Mouse (Mus musculus) neural tube, embryonic 12.5 days (tissue): ENCODE data around the gene Map3k5. TPM values are rescaled to one million over a fixed set of nuclear protein-coding genes. Genes with fewer than 3 reads are reported as not detected.

Experiments
- ATAC-seq: fragments of 200-750 bp; cut with Nextera tagmentation; 2 replicates; pipeline ENCODE4 v1.8.0; 2017; ENCODE audit warnings: low read depth, mild to moderate bottlenecking, moderate TSS enrichment, moderate library complexity; ENCODE audit not compliant: low FRiP score
- H3K27ac ChIP-seq: fragments of 300-500 bp; sonication (generic); 2 replicates; pipeline ENCODE4 v1.5.1; 2016
- H3K27me3 ChIP-seq: fragments of 300-500 bp; sonication (generic); replicated peaks from 2 replicates; pipeline ENCODE4 v1.6.1; 2016; ENCODE audit warnings: mild to moderate bottlenecking
- H3K36me3 ChIP-seq: fragments of 300-500 bp; sonication (generic); 2 replicates; pipeline ENCODE4 v1.6.1; 2016; ENCODE audit warnings: mild to moderate bottlenecking
- H3K4me1 ChIP-seq: fragments of 300-500 bp; sonication (generic); 2 replicates; pipeline ENCODE4 v1.6.1; 2016
- H3K4me2 ChIP-seq: fragments of 300-500 bp; sonication (generic); replicated peaks from 2 replicates; pipeline ENCODE4 v1.6.1; 2016; ENCODE audit warnings: mild to moderate bottlenecking
- H3K4me3 ChIP-seq: fragments of 300-500 bp; sonication (generic); 2 replicates; pipeline ENCODE4 v1.5.1; 2016
- H3K9ac ChIP-seq: fragments of 300-500 bp; sonication (generic); 2 replicates; pipeline ENCODE4 v1.6.1; 2016; ENCODE audit warnings: mild to moderate bottlenecking
- H3K9me3 ChIP-seq: fragments of 300-500 bp; sonication (generic); 2 replicates; pipeline ENCODE4 v1.6.1; 2016; ENCODE audit warnings: mild to moderate bottlenecking
- WGBS: fragments of 180-500 bp; shearing (Covaris S2); methylation state at CpG from one replicate; pipeline ENCODE4 v1.1.7; 2016; 5-methylcytosine and 5-hydroxymethylcytosine counted together
- polyA plus RNA-seq: library from polyadenylated mRNA; unstranded; fragments of >200 nt; fragmentation: Nextera tagmentation; extraction: Ambion mirVana; gene quantifications from 2 replicates; pipeline ENCODE4 v1.2.1, GENCODE M21; 2016

Map3k5 gene
- polyA plus RNA-seq, 1 experiment from 2014 or later: 1.1 TPM

GRCm38 (mm10) chr10:19973321-19974108, 39.2 kb downstream of the Map3k5 start:
- Histone ChIP-seq H3K27ac (no peak overlapping the region), H3K9me3 (no peaks in the 10 kb centered on the region), H3K9ac (no peak overlapping the region), H3K4me1 (no peaks in the 10 kb centered on the region), H3K4me3 (no peak overlapping the region), H3K27me3 (no peaks in the 10 kb centered on the region), H3K4me2 (no peak overlapping the region), H3K36me3 (no peaks in the 10 kb centered on the region)
- 90% methylated on average over 12 of the region's 12 CpGs for WGBS
- no peak for ATAC-seq

- H3K4me2 ChIP-seq: no peak overlapping the region
- no peaks in the 10 kb centered on the region for H3K27me3 ChIP-seq
- 84% methylated on average over 3 of the region's 3 CpGs for WGBS
- H3K4me3 ChIP-seq: no peak overlapping the region
- H3K36me3 ChIP-seq: no peaks in the 10 kb centered on the region
- ATAC-seq: no peak
- no peaks in the 10 kb centered on the region for H3K9me3 ChIP-seq
- H3K27ac ChIP-seq: no peak overlapping the region
- H3K4me1 ChIP-seq: no peaks in the 10 kb centered on the region
- H3K9ac ChIP-seq: no peak overlapping the region
Measured at GRCm38 (mm10) chr10:19977557-19977956, 43.3 kb downstream of the Map3k5 start.

GRCm38 (mm10) chr10:19978662-19979199, 44.5 kb downstream of the Map3k5 start:
- no peak for ATAC-seq
- no peaks in the 10 kb centered on the region for H3K4me1 ChIP-seq
- H3K9ac ChIP-seq: no peak overlapping the region
- no peak overlapping the region for H3K4me3 ChIP-seq
- no peak overlapping the region for H3K4me2 ChIP-seq
- WGBS: 90% methylated on average over 5 of the region's 5 CpGs
- H3K27ac ChIP-seq: no peak overlapping the region
- H3K27me3 ChIP-seq: no peaks in the 10 kb centered on the region
- H3K36me3 ChIP-seq: no peaks in the 10 kb centered on the region
- no peaks in the 10 kb centered on the region for H3K9me3 ChIP-seq

DNA sequence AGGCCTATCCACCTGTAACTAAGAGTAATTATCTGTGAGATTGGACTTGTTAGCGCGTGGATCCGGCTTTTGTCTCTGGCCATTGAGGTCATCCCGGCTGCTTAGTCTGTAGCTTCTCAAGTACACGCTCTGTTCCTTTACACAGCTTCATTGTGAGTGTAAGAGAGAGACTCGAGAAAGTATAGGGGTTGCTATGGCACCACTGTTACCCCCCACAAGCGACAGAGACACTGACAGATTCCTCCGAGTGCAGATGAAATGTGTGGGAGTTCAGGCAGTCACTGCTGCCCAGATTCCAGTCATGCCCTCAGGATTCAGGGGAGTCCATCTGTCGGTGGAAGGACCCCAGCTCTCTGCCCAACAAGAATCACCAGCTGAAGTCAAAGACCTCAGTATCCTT, 53.5 kb downstream of the Map3k5 start:
- H3K9me3 ChIP-seq: no peaks in the 10 kb centered on the region
- H3K9ac ChIP-seq: no peak overlapping the region
- H3K4me2 ChIP-seq: no peak overlapping the region
- WGBS: 62% methylated on average over 9 of the region's 9 CpGs
- ATAC-seq: no peak
- no peak overlapping the region for H3K4me3 ChIP-seq
- no peaks in the 10 kb centered on the region for H3K27me3 ChIP-seq
- no peaks in the 10 kb centered on the region for H3K4me1 ChIP-seq
- no peaks in the 10 kb centered on the region for H3K36me3 ChIP-seq
- H3K27ac ChIP-seq: no peak overlapping the region

GRCm38 (mm10) chr10:19989986-19990385, 55.7 kb downstream of the Map3k5 start:
- no peak for ATAC-seq

GRCm38 (mm10) chr10:19990638-19991037, 56.4 kb downstream of the Map3k5 start:
- WGBS: 73% methylated on average over 6 of the region's 6 CpGs
- Histone ChIP-seq H3K27ac (no peak overlapping the region), H3K27me3 (no peaks in the 10 kb centered on the region), H3K4me1 (no peaks in the 10 kb centered on the region), H3K4me2 (no peak overlapping the region), H3K4me3 (no peak overlapping the region), H3K9me3 (no peaks in the 10 kb centered on the region), H3K9ac (no peak overlapping the region), H3K36me3 (no peaks in the 10 kb centered on the region)
- no peak for ATAC-seq

More at GRCm38 (mm10) chr10:19989986-19990385, 55.7 kb downstream of the Map3k5 start:
- 94% methylated on average over 6 of the region's 6 CpGs for WGBS
- H3K9me3 ChIP-seq: no peaks in the 10 kb centered on the region
- no peak overlapping the region for H3K9ac ChIP-seq
- H3K27me3 ChIP-seq: no peaks in the 10 kb centered on the region
- H3K4me2 ChIP-seq: no peak overlapping the region
- no peaks in the 10 kb centered on the region for H3K4me1 ChIP-seq
- H3K36me3 ChIP-seq: no peaks in the 10 kb centered on the region
- H3K27ac ChIP-seq: no peak overlapping the region
- no peak overlapping the region for H3K4me3 ChIP-seq

DNA sequence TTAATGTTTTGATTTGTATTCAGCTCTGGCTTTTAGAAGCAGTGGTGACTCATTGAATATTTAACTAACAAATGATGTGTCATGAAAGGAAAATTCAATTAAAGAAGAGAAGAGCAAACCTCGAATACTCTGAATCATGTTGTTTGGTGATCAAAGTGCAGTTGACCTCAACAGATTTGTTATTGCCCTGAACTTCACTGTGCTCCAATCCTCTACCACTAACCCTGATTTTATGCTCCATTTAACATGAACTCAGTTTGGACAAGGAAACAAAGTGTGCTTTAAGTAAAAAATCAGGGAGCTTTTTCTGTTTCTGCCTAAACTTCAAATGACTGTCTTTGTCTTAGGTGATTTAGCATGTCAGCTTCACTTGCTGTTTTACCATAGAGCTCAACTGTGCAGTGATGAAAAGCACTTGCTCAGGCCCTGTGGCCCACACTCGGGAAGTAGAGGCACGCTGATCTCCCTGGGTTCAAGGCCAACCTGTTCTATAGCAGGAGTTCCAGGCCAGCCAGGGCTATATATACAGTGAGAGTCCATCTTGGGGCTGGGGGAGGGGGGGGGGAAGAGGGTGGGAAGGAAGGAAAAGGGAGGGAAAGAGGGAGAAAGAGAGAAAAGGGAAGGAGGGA, 57.1 kb downstream of the Map3k5 start:
- no peaks in the 10 kb centered on the region for H3K9me3 ChIP-seq
- H3K36me3 ChIP-seq: no peaks in the 10 kb centered on the region
- no peak overlapping the region for H3K4me3 ChIP-seq
- WGBS: 35% methylated on average over 3 of the region's 3 CpGs
- H3K27ac ChIP-seq: no peak overlapping the region
- no peaks in the 10 kb centered on the region for H3K4me1 ChIP-seq
- ATAC-seq: no peak
- no peak overlapping the region for H3K9ac ChIP-seq
- H3K4me2 ChIP-seq: no peak overlapping the region
- H3K27me3 ChIP-seq: no peaks in the 10 kb centered on the region

DNA sequence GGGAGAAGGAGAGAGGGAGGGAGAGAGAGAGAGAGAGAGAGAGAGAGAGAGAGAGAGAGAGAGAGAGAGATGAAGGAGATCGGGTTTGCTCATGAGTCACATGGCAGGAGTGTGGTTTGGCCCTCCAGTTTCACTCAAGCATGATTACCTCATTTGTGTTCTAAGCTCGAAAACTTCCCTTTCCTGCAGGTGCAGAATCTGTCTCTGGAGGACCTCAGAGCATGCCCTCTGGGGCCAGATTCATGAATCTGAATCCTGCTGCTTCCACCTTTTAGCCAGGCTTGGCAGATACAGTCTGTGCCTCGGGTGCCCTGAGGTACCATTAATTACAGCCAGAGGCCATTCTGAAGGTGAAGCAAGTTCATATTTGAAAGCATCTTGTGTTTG, 57.6 kb downstream of the Map3k5 start:
- Histone ChIP-seq H3K27ac (no peak overlapping the region), H3K4me1 (no peaks in the 10 kb centered on the region), H3K36me3 (no peaks in the 10 kb centered on the region), H3K4me2 (no peak overlapping the region), H3K27me3 (no peaks in the 10 kb centered on the region), H3K9me3 (no peaks in the 10 kb centered on the region), H3K4me3 (no peak overlapping the region), H3K9ac (no peak overlapping the region)
- no peak for ATAC-seq
- WGBS: 51% methylated on average over 3 of the region's 3 CpGs

DNA sequence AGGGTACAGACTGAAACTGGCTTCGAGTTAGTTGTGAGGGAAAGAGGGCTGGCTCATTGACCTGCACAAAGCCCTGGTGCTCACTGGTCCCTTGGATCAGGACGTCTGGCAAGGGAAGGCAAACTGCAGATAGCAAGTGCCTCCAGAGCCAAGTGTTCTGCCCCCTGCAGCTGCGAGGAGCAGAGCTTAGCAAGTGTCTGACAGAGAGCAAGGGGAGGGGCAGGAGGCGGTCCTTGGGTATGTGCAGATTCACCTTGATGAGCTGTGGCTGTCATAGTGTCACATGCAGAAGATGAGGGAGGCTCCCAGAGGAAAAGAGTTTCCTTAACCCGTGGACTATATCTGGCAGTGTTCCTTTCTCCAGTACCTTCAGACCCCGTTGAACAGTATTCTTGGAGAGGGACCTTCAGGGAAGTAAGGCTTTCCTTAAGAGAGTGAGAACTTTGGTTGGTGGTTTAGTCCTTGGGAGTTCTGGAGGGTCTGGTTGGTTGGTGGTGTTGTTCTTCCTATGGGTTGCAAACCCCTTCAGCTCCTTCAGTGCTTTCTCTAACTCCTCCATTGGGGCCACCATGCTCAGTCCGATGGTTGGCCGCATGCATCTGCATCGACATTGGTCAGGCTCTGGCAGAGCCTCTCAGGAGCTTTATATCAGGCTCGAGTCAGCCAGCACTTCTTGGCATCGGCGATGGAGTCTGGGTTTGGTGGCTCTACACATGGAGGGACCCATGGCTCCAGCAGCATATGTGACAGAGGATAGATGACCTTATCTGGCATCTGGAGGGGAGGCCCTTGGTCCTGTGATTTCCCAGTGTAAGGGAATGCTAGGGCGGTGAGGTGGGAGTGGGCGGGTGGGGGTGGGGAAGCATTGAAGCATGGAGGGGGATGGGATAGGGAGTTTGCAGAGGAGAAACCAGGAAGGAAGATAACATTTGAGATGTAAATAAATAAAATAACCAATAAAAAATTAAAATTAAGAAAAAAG, 60.5 kb downstream of the Map3k5 start:
- no peaks in the 10 kb centered on the region for H3K36me3 ChIP-seq
- no peak overlapping the region for H3K4me2 ChIP-seq
- H3K9me3 ChIP-seq: no peaks in the 10 kb centered on the region
- WGBS: 76% methylated on average over 14 of the region's 14 CpGs
- no peak overlapping the region for H3K4me3 ChIP-seq
- H3K27ac ChIP-seq: no peak overlapping the region
- H3K27me3 ChIP-seq: no peaks in the 10 kb centered on the region
- H3K4me1 ChIP-seq: no peaks in the 10 kb centered on the region
- ATAC-seq: no peak
- no peak overlapping the region for H3K9ac ChIP-seq

DNA sequence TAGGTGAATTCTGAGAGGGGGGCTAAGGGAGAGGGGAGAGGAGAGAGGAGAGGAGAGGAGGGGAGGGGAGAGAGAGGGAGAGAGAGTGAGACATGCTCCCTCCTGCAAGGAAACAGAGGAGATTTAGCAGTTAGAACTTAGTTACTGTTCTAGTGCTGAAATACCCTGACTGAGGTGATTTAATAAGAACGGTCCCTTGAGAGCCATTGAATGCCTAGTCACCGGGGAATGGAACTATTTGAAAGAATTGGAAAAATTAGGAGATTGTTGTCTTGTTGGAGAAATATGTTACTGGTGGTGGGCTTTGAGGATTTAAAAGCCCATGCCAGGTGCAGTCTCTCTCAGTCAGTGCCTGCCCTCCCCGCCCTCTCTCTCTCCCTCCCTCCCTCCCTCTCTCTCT, 61.9 kb downstream of the Map3k5 start:
- H3K36me3 ChIP-seq: no peaks in the 10 kb centered on the region
- WGBS: 91% methylated on average over 3 of the region's 3 CpGs
- ATAC-seq: no peak

GRCm38 (mm10) chr10:19999703-20000407, 65.6 kb downstream of the Map3k5 start:
- no peaks in the 10 kb centered on the region for H3K36me3 ChIP-seq
- H3K4me1 ChIP-seq: 0 out of 2 replicates have a peak, but pooled peaks cover 4% of the 10 kb centered on the region
- H3K27me3 ChIP-seq: no peaks in the 10 kb centered on the region
- H3K27ac ChIP-seq: no peak overlapping the region
- 77% methylated on average over 4 of the region's 4 CpGs for WGBS
- no peaks in the 10 kb centered on the region for H3K9me3 ChIP-seq
- no peak for ATAC-seq
- no peak overlapping the region for H3K4me3 ChIP-seq
- H3K9ac ChIP-seq: no peak overlapping the region
- H3K4me2 ChIP-seq: no peak overlapping the region

More for the DNA sequence above, 61.9 kb downstream of the Map3k5 start:
- no peaks in the 10 kb centered on the region for H3K9me3 ChIP-seq
- no peak overlapping the region for H3K4me2 ChIP-seq
- no peak overlapping the region for H3K9ac ChIP-seq
- H3K4me1 ChIP-seq: no peaks in the 10 kb centered on the region
- no peak overlapping the region for H3K27ac ChIP-seq
- H3K4me3 ChIP-seq: no peak overlapping the region
- H3K27me3 ChIP-seq: no peaks in the 10 kb centered on the region
